Mouse (Mus musculus): ENCODE data around the gene Tenm4. TPM values are rescaled to one million over a fixed set of nuclear protein-coding genes. Genes with fewer than 3 reads are reported as not detected.

Gene Tenm4
- total RNA-seq, 1 experiment, result 38.9 TPM

DNA sequence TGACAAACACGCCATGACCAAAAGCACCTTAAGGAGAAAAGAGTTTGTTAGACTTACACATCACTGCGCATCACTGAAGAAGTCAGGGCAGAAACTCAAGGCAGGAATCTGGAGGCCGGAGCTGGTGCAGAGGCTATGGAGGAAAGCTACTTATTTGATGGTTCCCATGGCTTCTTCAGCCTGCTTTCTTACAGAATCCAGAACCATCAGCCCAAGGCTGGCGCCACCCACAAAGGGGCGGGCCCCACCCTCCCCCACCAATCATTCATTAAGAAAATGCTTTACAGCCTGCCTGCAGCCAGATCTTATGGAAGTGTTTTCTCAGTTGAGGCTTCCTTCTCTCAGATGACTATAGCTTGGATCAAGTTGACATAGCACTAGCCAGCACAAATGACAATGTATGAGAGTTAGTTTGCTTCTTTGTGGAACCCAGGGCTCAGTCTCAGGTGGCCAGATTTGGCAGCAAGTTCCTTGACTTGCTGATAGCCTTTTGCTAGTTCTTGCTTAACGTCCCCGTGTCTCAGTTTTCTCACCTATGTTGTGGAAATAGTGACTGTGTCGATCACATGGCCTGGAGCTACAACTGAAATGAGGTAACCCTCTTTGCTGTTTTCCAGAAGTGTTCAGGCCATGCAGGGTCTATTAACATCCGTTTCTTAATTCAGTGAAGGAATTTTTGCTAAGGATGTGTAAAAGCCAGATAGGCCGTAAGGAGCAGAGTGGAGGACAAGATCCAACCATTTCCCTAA lies 32.9 kb downstream of the Tenm4 start:
- Histone ChIP-seq H3K9ac (ENCODE audit: insufficient read depth, low read depth, low read length, poor library complexity, severe bottlenecking) (peak overlapping the region; percentile 18; the same call in 1 of the 2 replicates), H3K9me3 (ENCODE audit: control insufficient read depth, insufficient read depth, low read depth, low read length) (no peaks in the 10 kb centered on the region), H3K36me3 (ENCODE audit: control insufficient read depth, insufficient read depth, low read length, poor library complexity, severe bottlenecking) (no peaks in the 10 kb centered on the region), H3K4me3 (ENCODE audit: insufficient read depth in 1 of 2, low read depth in 1 of 2, low read length in 2 of 2, poor library complexity in 1 of 2, severe bottlenecking in 1 of 2) (no peak overlapping the region), H3K27ac (ENCODE audit: insufficient read depth, low read depth, low read length, poor library complexity, severe bottlenecking) (peak overlapping the region; percentile 96), H3K4me1 (ENCODE audit: control insufficient read depth in 2 of 2, insufficient read depth in 2 of 2, low read length in 2 of 2, poor library complexity in 1 of 2) (peaks cover 3 to 14% of the 10 kb centered on the region in 2 experiments)
- TF ChIP-seq HCFC1 (IDR thresholded peaks at IDR 0.05; ENCODE audit: borderline replicate concordance, insufficient read depth, low read length), result no peak
- no peak for TF ChIP-seq ZC3H11A (IDR thresholded peaks at IDR 0.05; ENCODE audit: borderline replicate concordance, low read depth, low read length)
- no peak for TF ChIP-seq CHD2 (IDR thresholded peaks at IDR 0.05; ENCODE audit: low read depth, low read length)
- no peak for TF ChIP-seq MAFK (IDR thresholded peaks at IDR 0.05; ENCODE audit: insufficient read depth, low read depth, low read length)
- no peak for TF ChIP-seq ZNF384 (IDR thresholded peaks at IDR 0.05; ENCODE audit: low read depth, low read length)
- in situ Hi-C loops (cut with MboI; ENCODE audit: low sequenced_read_pairs in 2 of 2, unreplicated experiment in 2 of 2), result no loop called here
- no peak for DNase-seq (ENCODE audit: low read depth, low spot score)

DNA sequence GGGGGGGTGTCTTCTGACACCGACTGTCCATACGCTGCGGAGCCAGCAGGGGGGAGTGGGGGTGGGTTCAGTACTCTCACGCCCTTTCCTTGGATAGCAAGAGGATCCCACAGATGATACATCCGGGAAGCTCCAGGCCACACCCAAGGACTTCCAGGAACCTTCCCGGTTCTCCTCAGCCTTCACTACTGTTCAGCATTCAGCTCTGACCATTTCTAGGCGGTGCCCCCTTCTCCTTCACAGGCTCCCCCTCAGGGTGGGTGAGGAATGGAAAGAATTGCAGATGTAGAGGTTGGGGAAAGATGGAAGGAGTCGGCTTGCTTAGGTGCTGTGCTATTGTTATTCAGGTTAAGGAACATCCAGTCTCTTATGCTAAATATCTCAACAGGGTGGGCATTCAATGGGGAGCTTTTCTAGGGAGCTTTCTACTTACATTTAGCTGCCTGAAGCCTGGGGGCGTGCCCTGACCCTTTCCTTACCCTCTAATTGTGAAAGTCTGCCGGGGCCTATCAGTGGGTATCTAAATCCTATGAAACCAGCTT lies 33.8 kb downstream of the Tenm4 start:
- in situ Hi-C loops (cut with MboI; ENCODE audit: low sequenced_read_pairs in 2 of 2, unreplicated experiment in 2 of 2), result no loop called here
- Histone ChIP-seq H3K9me3 (ENCODE audit: control insufficient read depth, insufficient read depth, low read depth, low read length) (no peaks in the 10 kb centered on the region), H3K9ac (ENCODE audit: insufficient read depth, low read depth, low read length, poor library complexity, severe bottlenecking) (no peak overlapping the region), H3K27ac (ENCODE audit: insufficient read depth, low read depth, low read length, poor library complexity, severe bottlenecking) (peak overlapping the region; percentile 96), H3K4me3 (ENCODE audit: insufficient read depth in 1 of 2, low read depth in 1 of 2, low read length in 2 of 2, poor library complexity in 1 of 2, severe bottlenecking in 1 of 2) (no peak overlapping the region), H3K36me3 (ENCODE audit: control insufficient read depth, insufficient read depth, low read length, poor library complexity, severe bottlenecking) (no peaks in the 10 kb centered on the region), H3K4me1 (ENCODE audit: control insufficient read depth in 2 of 2, insufficient read depth in 2 of 2, low read length in 2 of 2, poor library complexity in 1 of 2) (peaks cover 6 to 14% of the 10 kb centered on the region in 2 experiments)
- peak; percentile 85 for DNase-seq (ENCODE audit: low read depth, low spot score)
- TF ChIP-seq CHD2 (IDR thresholded peaks at IDR 0.05; ENCODE audit: low read depth, low read length), result no peak
- no peak for TF ChIP-seq ZC3H11A (IDR thresholded peaks at IDR 0.05; ENCODE audit: borderline replicate concordance, low read depth, low read length)
- no peak for TF ChIP-seq ZNF384 (IDR thresholded peaks at IDR 0.05; ENCODE audit: low read depth, low read length)
- no peak for TF ChIP-seq MAFK (IDR thresholded peaks at IDR 0.05; ENCODE audit: insufficient read depth, low read depth, low read length)

DNA sequence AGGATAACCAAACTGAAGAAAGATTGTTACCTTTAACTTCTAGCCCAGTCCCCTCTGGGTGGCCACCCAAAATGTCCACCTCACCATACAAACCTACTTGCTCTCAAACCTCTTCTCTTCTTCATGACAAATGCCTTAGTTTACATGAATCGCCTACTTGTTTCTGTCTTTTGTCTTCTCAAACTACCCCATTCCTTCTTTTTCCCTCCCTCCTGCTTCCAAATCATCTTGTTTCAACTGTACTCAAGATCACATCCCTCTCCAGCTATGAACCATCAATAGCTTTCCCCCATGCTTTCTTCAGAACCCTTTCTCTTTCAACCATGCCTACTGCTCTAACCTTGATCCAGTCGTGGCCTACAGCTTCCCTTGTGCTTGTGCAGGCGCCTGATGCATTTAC lies 36.0 kb downstream of the Tenm4 start:
- H3K27ac ChIP-seq (ENCODE audit: insufficient read depth, low read depth, low read length, poor library complexity, severe bottlenecking), result no peak overlapping the region
- no peak overlapping the region for H3K4me3 ChIP-seq (ENCODE audit: insufficient read depth in 1 of 2, low read depth in 1 of 2, low read length in 2 of 2, poor library complexity in 1 of 2, severe bottlenecking in 1 of 2)
- DNase-seq (ENCODE audit: low read depth, low spot score), result no peak
- H3K9ac ChIP-seq (ENCODE audit: insufficient read depth, low read depth, low read length, poor library complexity, severe bottlenecking), result no peak overlapping the region
- peaks cover 6 to 16% of the 10 kb centered on the region in 2 experiments for H3K4me1 ChIP-seq (ENCODE audit: control insufficient read depth in 2 of 2, insufficient read depth in 2 of 2, low read length in 2 of 2, poor library complexity in 1 of 2)
- in situ Hi-C loops (cut with MboI; ENCODE audit: low sequenced_read_pairs in 2 of 2, unreplicated experiment in 2 of 2), result no loop called here
- no peaks in the 10 kb centered on the region for H3K9me3 ChIP-seq (ENCODE audit: control insufficient read depth, insufficient read depth, low read depth, low read length)
- no peaks in the 10 kb centered on the region for H3K36me3 ChIP-seq (ENCODE audit: control insufficient read depth, insufficient read depth, low read length, poor library complexity, severe bottlenecking)
- TF ChIP-seq CHD2 (IDR thresholded peaks at IDR 0.05; ENCODE audit: low read depth, low read length) (no peak), HCFC1 (IDR thresholded peaks at IDR 0.05; ENCODE audit: borderline replicate concordance, insufficient read depth, low read length) (no peak), ZNF384 (IDR thresholded peaks at IDR 0.05; ENCODE audit: low read depth, low read length) (no peak), MAFK (IDR thresholded peaks at IDR 0.05; ENCODE audit: insufficient read depth, low read depth, low read length) (no peak), ZC3H11A (IDR thresholded peaks at IDR 0.05; ENCODE audit: borderline replicate concordance, low read depth, low read length) (no peak)

DNA sequence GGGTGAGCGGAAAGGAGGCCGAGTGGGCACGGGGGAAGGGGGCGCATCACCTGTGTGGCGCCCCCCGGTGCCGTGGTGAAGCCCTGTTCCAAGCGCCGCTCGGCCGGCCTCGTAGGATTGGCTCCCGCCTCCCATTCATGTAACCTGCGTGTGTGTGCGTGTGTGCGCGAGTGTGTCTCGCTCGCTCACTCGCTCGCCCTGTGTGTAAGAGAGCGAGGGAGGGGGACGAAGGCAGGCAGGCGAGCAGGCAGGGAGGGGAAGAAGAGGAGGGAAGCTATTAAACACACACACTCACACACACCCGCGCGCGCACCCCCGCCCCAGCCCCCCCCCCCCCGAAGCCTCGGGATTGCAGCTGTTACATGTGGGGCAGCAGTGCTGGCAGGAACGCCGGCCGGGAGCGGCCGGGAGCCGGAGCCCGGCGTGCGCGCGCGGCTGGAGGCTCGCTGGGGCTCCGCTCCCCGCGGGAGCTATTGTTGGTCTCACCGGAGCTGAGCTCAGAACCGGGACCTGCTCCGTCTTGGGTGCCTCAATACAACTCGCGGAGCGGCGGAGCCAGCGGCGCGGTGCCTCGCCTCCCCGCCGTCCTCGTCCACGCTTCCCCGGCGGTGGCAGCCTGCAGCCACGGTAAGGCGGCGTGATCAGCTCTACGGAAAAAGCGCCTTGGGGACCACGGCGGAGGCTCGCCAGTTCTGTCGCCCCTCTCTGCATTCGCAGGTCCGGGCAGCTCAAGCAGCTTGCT lies 38.9 kb downstream of the Tenm4 start:
- peak overlapping the region; percentile 70 to 86 for H3K4me3 ChIP-seq (ENCODE audit: insufficient read depth in 1 of 2, low read depth in 1 of 2, low read length in 2 of 2, poor library complexity in 1 of 2, severe bottlenecking in 1 of 2)
- TF ChIP-seq MAFK (IDR thresholded peaks at IDR 0.05; ENCODE audit: insufficient read depth, low read depth, low read length) (no peak), ZNF384 (IDR thresholded peaks at IDR 0.05; ENCODE audit: low read depth, low read length) (no peak), CHD2 (IDR thresholded peaks at IDR 0.05; ENCODE audit: low read depth, low read length) (no peak), ZC3H11A (IDR thresholded peaks at IDR 0.05; ENCODE audit: borderline replicate concordance, low read depth, low read length) (no peak), HCFC1 (IDR thresholded peaks at IDR 0.05; ENCODE audit: borderline replicate concordance, insufficient read depth, low read length) (no peak)
- in situ Hi-C loops (cut with MboI; ENCODE audit: low sequenced_read_pairs in 2 of 2, unreplicated experiment in 2 of 2), result no loop called here
- H3K36me3 ChIP-seq (ENCODE audit: control insufficient read depth, insufficient read depth, low read length, poor library complexity, severe bottlenecking), result no peaks in the 10 kb centered on the region
- peak overlapping the region; percentile 83 for H3K9ac ChIP-seq (ENCODE audit: insufficient read depth, low read depth, low read length, poor library complexity, severe bottlenecking)
- DNase-seq (ENCODE audit: low read depth, low spot score), result no peak
- H3K27ac ChIP-seq (ENCODE audit: insufficient read depth, low read depth, low read length, poor library complexity, severe bottlenecking), result peak overlapping the region; percentile 5; the same call in 1 of the 2 replicates
- H3K9me3 ChIP-seq (ENCODE audit: control insufficient read depth, insufficient read depth, low read depth, low read length), result no peaks in the 10 kb centered on the region
- H3K4me1 ChIP-seq (ENCODE audit: control insufficient read depth in 2 of 2, insufficient read depth in 2 of 2, low read length in 2 of 2, poor library complexity in 1 of 2), result peaks cover 4 to 14% of the 10 kb centered on the region in 2 experiments
